Mouse (Mus musculus) forebrain, embryonic 12.5 days (tissue): ENCODE measurements around the gene Gdf3. TPM values are rescaled to one million over a fixed set of nuclear protein-coding genes. Genes with fewer than 3 reads are reported as not detected.
"Not testable (repeated sequence)": the region's sequence is repeated elsewhere in the genome, so short reads cannot be mapped to it uniquely, and the experiment has no call there.

Experiments
- ATAC-seq: fragments of 200-750 bp; cut with Nextera tagmentation; 2 replicates; pipeline ENCODE4 v1.8.0; 2017; ENCODE audit warnings: moderate TSS enrichment; ENCODE audit not compliant: low FRiP score
- H3K27ac ChIP-seq: fragments of 300-500 bp; sonication (generic); 2 replicates; pipeline ENCODE4 v1.5.1; 2016; ENCODE audit warnings: mild to moderate bottlenecking
- H3K27me3 ChIP-seq: fragments of 300-500 bp; sonication (generic); 2 replicates; pipeline ENCODE4 v1.6.1; 2016; ENCODE audit warnings: mild to moderate bottlenecking
- H3K36me3 ChIP-seq: fragments of 300-500 bp; sonication (generic); replicated peaks from 2 replicates; pipeline ENCODE4 v1.6.1; 2016; ENCODE audit warnings: mild to moderate bottlenecking
- H3K4me1 ChIP-seq: fragments of 300-500 bp; sonication (generic); 2 replicates; pipeline ENCODE4 v1.6.1; 2016
- H3K4me2 ChIP-seq: fragments of 300-500 bp; sonication (generic); 2 replicates; pipeline ENCODE4 v1.6.1; 2016; ENCODE audit warnings: mild to moderate bottlenecking, moderate library complexity
- H3K4me3 ChIP-seq: fragments of 300-500 bp; sonication (generic); replicated peaks from 2 replicates; pipeline ENCODE4 v1.5.1; 2016; ENCODE audit warnings: mild to moderate bottlenecking
- H3K9ac ChIP-seq: fragments of 300-500 bp; sonication (generic); 2 replicates; pipeline ENCODE4 v1.6.1; 2016; ENCODE audit warnings: mild to moderate bottlenecking
- H3K9me3 ChIP-seq: fragments of 300-500 bp; sonication (generic); 2 replicates; pipeline ENCODE4 v1.6.1; 2016
- WGBS: fragments of 180-500 bp; shearing (Covaris S2); methylation state at CpG from one replicate; pipeline ENCODE4 v1.1.7; 2016; 5-methylcytosine and 5-hydroxymethylcytosine counted together
- polyA plus RNA-seq: library from polyadenylated mRNA; unstranded; fragments of >200 nt; fragmentation: Nextera tagmentation; extraction: Ambion mirVana; gene quantifications from 2 replicates; pipeline ENCODE4 v1.2.1, GENCODE M21; 2016

The Gdf3 gene
- polyA plus RNA-seq, result 0.12 TPM in 1 of 2 replicates, not detected in the other

GRCm38 (mm10) chr6:122609771-122610170, at the start of gene Gdf3:
TSS of gene Gdf3 (minus strand) at chr6:122610087.
- 65% methylated on average over 14 of the region's 14 CpGs for WGBS
- no peaks in the 10 kb centered on the region for H3K36me3 ChIP-seq
- no peak within 1 kb of the TSS for H3K4me2 ChIP-seq
- H3K9ac ChIP-seq, result no peak within 1 kb of the TSS
- no peaks in the 10 kb centered on the region for H3K27me3 ChIP-seq
- no peaks in the 10 kb centered on the region for H3K9me3 ChIP-seq
- no peaks in the 10 kb centered on the region for H3K4me1 ChIP-seq
- no peak for ATAC-seq
- H3K27ac ChIP-seq, result no peak within 1 kb of the TSS
- H3K4me3 ChIP-seq, result no peak within 1 kb of the TSS

GRCm38 (mm10) chr6:122659567-122659966, 49.7 kb upstream of the Gdf3 start:
- Histone ChIP-seq H3K27me3 (peaks cover 34% of the 10 kb centered on the region), H3K4me2 (no peak overlapping the region), H3K9me3 (no peaks in the 10 kb centered on the region), H3K27ac (no peak overlapping the region), H3K4me1 (peaks cover 14% of the 10 kb centered on the region), H3K9ac (no peak overlapping the region), H3K36me3 (no peaks in the 10 kb centered on the region), H3K4me3 (no peak overlapping the region)
- 16% methylated on average over 7 of the region's 7 CpGs for WGBS
- ATAC-seq, result no peak

- Histone ChIP-seq H3K4me3 (no peak overlapping the region), H3K4me2 (no peak overlapping the region), H3K27me3 (peaks cover 24% of the 10 kb centered on the region), H3K36me3 (no peaks in the 10 kb centered on the region), H3K9me3 (no peaks in the 10 kb centered on the region), H3K9ac (no peak overlapping the region), H3K4me1 (peaks cover 7% of the 10 kb centered on the region), H3K27ac (no peak overlapping the region)
- no peak for ATAC-seq
- 85% methylated on average over 5 of the region's 5 CpGs for WGBS
Measured at GRCm38 (mm10) chr6:122657630-122658029, 47.7 kb upstream of the Gdf3 start.

- Histone ChIP-seq H3K36me3 (no peaks in the 10 kb centered on the region), H3K27ac (no peak overlapping the region), H3K9me3 (no peaks in the 10 kb centered on the region), H3K4me2 (no peak overlapping the region), H3K9ac (no peak overlapping the region), H3K4me3 (no peak overlapping the region), H3K4me1 (peaks cover 7% of the 10 kb centered on the region), H3K27me3 (peaks cover 7% of the 10 kb centered on the region; the same call in 1 of the 2 replicates)
- no peak for ATAC-seq
- 83% methylated on average over 6 of the region's 6 CpGs for WGBS
Measured at GRCm38 (mm10) chr6:122654301-122654700, 44.4 kb upstream of the Gdf3 start.

- ATAC-seq, result no peak
- no peaks in the 10 kb centered on the region for H3K9me3 ChIP-seq
- peaks cover 7% of the 10 kb centered on the region; the same call in 1 of the 2 replicates for H3K27me3 ChIP-seq
- no peaks in the 10 kb centered on the region for H3K36me3 ChIP-seq
- H3K27ac ChIP-seq, result no peak overlapping the region
- no peak overlapping the region for H3K4me3 ChIP-seq
- no peak overlapping the region for H3K9ac ChIP-seq
- WGBS, result 71% methylated on average over 5 of the region's 5 CpGs
- peaks cover 7% of the 10 kb centered on the region for H3K4me1 ChIP-seq
- H3K4me2 ChIP-seq, result no peak overlapping the region
Measured at GRCm38 (mm10) chr6:122650398-122650980, 40.6 kb upstream of the Gdf3 start.

GRCm38 (mm10) chr6:122649903-122650302, 40.0 kb upstream of the Gdf3 start:
- 74% methylated on average over 3 of the region's 3 CpGs for WGBS
- no peak for ATAC-seq
- H3K9ac ChIP-seq, result no peak overlapping the region

GRCm38 (mm10) chr6:122644196-122644595, 34.3 kb upstream of the Gdf3 start:
- WGBS, result 88% methylated on average over 21 of the region's 21 CpGs
- H3K36me3 ChIP-seq, H3K4me1 ChIP-seq, H3K4me3 ChIP-seq, H3K27ac ChIP-seq, H3K4me2 ChIP-seq, H3K9ac ChIP-seq, ATAC-seq, H3K9me3 ChIP-seq, H3K27me3 ChIP-seq: not testable (repeated sequence)

More at GRCm38 (mm10) chr6:122649903-122650302, 40.0 kb upstream of the Gdf3 start:
- Histone ChIP-seq H3K27me3 (peaks cover 7% of the 10 kb centered on the region; the same call in 1 of the 2 replicates), H3K4me3 (no peak overlapping the region), H3K27ac (no peak overlapping the region), H3K9me3 (no peaks in the 10 kb centered on the region), H3K4me2 (no peak overlapping the region), H3K4me1 (peaks cover 3% of the 10 kb centered on the region), H3K36me3 (no peaks in the 10 kb centered on the region)

GRCm38 (mm10) chr6:122637566-122637965, 27.7 kb upstream of the Gdf3 start:
- not testable (repeated sequence) for H3K36me3 ChIP-seq, H3K9ac ChIP-seq, ATAC-seq, H3K4me3 ChIP-seq, H3K27ac ChIP-seq, H3K4me2 ChIP-seq, H3K9me3 ChIP-seq, H3K27me3 ChIP-seq, H3K4me1 ChIP-seq
- 88% methylated on average over 4 of the region's 4 CpGs for WGBS

GRCm38 (mm10) chr6:122636666-122637065, 26.8 kb upstream of the Gdf3 start:
- no peaks in the 10 kb centered on the region for H3K9me3 ChIP-seq
- ATAC-seq, result no peak

GRCm38 (mm10) chr6:122635315-122635714, 25.4 kb upstream of the Gdf3 start:
- H3K9me3 ChIP-seq, result no peaks in the 10 kb centered on the region
- H3K36me3 ChIP-seq, result no peaks in the 10 kb centered on the region
- no peak overlapping the region for H3K4me2 ChIP-seq
- no peak for ATAC-seq
- WGBS, result 85% methylated on average over 7 of the region's 7 CpGs
- no peaks in the 10 kb centered on the region for H3K27me3 ChIP-seq
- no peaks in the 10 kb centered on the region for H3K4me1 ChIP-seq
- H3K4me3 ChIP-seq, result no peak overlapping the region
- H3K9ac ChIP-seq, result no peak overlapping the region
- H3K27ac ChIP-seq, result no peak overlapping the region

More at GRCm38 (mm10) chr6:122636666-122637065, 26.8 kb upstream of the Gdf3 start:
- no peak overlapping the region for H3K4me3 ChIP-seq
- no peak overlapping the region for H3K9ac ChIP-seq
- H3K4me1 ChIP-seq, result no peaks in the 10 kb centered on the region
- H3K27me3 ChIP-seq, result no peaks in the 10 kb centered on the region
- 88% methylated on average over 3 of the region's 3 CpGs for WGBS
- H3K27ac ChIP-seq, result no peak overlapping the region
- H3K36me3 ChIP-seq, result no peaks in the 10 kb centered on the region
- H3K4me2 ChIP-seq, result no peak overlapping the region

GRCm38 (mm10) chr6:122633411-122633810, 23.5 kb upstream of the Gdf3 start:
- H3K4me2 ChIP-seq, result no peak overlapping the region
- no peak overlapping the region for H3K27ac ChIP-seq
- no peak overlapping the region for H3K4me3 ChIP-seq
- no peaks in the 10 kb centered on the region for H3K4me1 ChIP-seq
- H3K9me3 ChIP-seq, result no peaks in the 10 kb centered on the region
- WGBS, result 60% methylated on average over 9 of the region's 9 CpGs
- H3K9ac ChIP-seq, result no peak overlapping the region
- no peak for ATAC-seq
- H3K36me3 ChIP-seq, result no peaks in the 10 kb centered on the region
- no peaks in the 10 kb centered on the region for H3K27me3 ChIP-seq

GRCm38 (mm10) chr6:122627469-122628108, 17.7 kb upstream of the Gdf3 start:
- ATAC-seq, result no peak
- Histone ChIP-seq H3K27ac (no peak overlapping the region), H3K9me3 (0 out of 2 replicates have a peak, but pooled peaks cover 7% of the 10 kb centered on the region), H3K9ac (no peak overlapping the region), H3K4me2 (no peak overlapping the region), H3K4me1 (0 out of 2 replicates have a peak, but pooled peaks cover 3% of the 10 kb centered on the region), H3K27me3 (peaks cover 5% of the 10 kb centered on the region; the same call in 1 of the 2 replicates), H3K4me3 (no peak overlapping the region), H3K36me3 (no peaks in the 10 kb centered on the region)
- WGBS, result 55% methylated on average over 20 of the region's 20 CpGs

- Histone ChIP-seq H3K4me1 (0 out of 2 replicates have a peak, but pooled peaks cover 3% of the 10 kb centered on the region), H3K36me3 (no peaks in the 10 kb centered on the region), H3K4me3 (no peak within 1 kb of the TSS), H3K27me3 (peaks cover 5% of the 10 kb centered on the region; the same call in 1 of the 2 replicates), H3K27ac (no peak within 1 kb of the TSS), H3K4me2 (no peak within 1 kb of the TSS), H3K9me3 (0 out of 2 replicates have a peak, but pooled peaks cover 7% of the 10 kb centered on the region), H3K9ac (no peak within 1 kb of the TSS)
- no peak for ATAC-seq
- 95% methylated on average over 8 of the region's 8 CpGs for WGBS
Measured at GRCm38 (mm10) chr6:122626110-122626509, 16.2 kb upstream of the Gdf3 start, which contains the start of gene Dppa3. TSS of gene Dppa3 (plus strand) at chr6:122626410.
